Mouse (Mus musculus) splenic B cell, adult 2 months (primary cell): ENCODE measurements around the gene Spast.
"Not testable (repeated sequence)": the region's sequence is repeated elsewhere in the genome, so short reads cannot be mapped to it uniquely, and the experiment has no call there.

Experiments
- DNase-seq: peaks from one replicate; pipeline ENCODE4 v3.0.0-alpha.2; 2011; ENCODE audit warnings: low read depth, low spot score
- H3K27me3 ChIP-seq: 2 replicates; pipeline ENCODE4 v1.6.1; 2012; ENCODE audit warnings: mild to moderate bottlenecking, low read length, moderate library complexity, mixed read lengths; ENCODE audit not compliant: control insufficient read depth, poor library complexity, insufficient read depth, severe bottlenecking
- H3K36me3 ChIP-seq: 2 replicates; pipeline ENCODE4 v1.6.1; 2012; ENCODE audit warnings: mild to moderate bottlenecking, low read length, moderate library complexity, mixed read lengths; ENCODE audit not compliant: control insufficient read depth, poor library complexity, insufficient read depth, severe bottlenecking

Gene Spast

DNA sequence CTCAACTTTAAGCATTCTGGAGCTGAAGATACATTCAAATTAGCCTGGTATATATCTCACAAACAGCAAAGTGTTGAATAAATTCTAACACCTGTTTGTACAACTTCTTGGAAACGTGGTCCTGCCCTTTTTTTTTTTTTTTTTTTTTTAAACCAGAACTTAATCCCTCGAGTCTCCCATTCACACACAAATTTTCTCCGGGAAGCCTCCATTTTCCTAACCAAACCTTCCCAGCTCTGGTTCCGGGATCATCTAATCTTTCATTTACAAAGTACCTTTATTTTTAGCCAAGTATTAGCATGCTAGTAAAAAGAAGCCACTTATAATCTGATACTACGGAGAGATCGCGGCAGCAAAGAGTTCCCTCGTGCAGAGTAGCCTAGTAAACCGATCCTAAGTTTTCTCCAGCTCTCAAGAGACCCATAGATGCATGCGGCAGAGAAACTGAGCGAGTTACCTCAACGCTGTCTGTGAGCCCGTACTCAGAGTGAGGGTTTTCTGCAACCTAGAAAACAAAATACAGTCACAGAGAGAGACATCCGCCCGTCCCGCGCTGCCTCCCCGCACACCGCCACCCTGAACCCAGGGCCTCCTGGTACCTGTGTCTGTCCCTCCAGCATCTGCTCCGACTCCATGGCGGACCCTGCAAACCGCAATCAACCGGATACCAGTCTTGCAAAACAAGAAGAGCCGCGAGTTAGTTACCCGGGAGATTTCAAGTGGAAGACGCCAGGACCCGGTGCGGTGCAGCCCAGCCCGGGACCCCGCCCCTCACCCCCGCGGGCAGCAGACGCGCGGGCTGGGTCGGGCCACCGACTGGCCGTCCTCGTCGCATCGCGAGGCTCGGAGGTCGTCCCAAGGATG lies 23.1 kb upstream of the Spast start:
- DNase-seq, result no peak

GRCm38 (mm10) chr17:74316309-74316863 lies 22.4 kb upstream of the Spast start:
- DNase-seq, result peak; percentile 94
- Histone ChIP-seq H3K27me3 (no peaks in the 10 kb centered on the region), H3K36me3 (no peaks in the 10 kb centered on the region)

More for the DNA sequence above, 23.1 kb upstream of the Spast start:
- no peaks in the 10 kb centered on the region for H3K36me3 ChIP-seq
- no peaks in the 10 kb centered on the region for H3K27me3 ChIP-seq

GRCm38 (mm10) chr17:74318721-74319120 lies 20.1 kb upstream of the Spast start:
- DNase-seq, result peak; percentile 34
- Histone ChIP-seq H3K36me3 (no peaks in the 10 kb centered on the region), H3K27me3 (no peaks in the 10 kb centered on the region)

DNA sequence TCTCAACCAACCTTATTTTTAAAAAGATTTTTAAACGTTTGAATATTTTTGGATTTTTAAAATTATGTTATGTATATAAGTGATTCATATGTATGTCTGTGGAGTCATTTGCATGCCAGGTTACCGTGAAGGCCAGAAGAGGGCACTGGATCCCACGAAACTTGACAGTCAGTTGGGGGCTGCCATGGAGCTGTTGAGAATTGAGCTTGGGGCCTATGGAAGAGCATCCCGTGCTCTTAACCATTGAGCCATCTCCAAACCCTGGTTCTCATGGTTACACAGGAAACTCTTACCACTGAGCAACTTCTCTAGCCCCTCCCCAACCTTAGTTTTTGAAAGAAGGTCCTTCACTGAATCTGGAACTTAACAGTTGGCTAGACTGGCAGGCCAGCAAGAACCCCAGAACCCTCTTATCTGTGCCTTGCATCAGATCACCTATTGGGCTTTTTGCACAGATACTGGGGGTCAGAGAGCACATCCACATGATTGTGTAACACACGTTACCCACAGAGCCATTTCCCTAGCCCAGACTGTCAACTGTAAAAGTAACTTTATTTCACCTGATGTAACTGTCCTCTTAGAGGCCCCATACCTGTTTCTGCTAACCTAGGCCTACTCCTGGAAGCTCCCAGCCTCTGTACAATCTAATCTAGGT lies 16.3 kb upstream of the Spast start:
- peak; percentile 52 for DNase-seq
- H3K36me3 ChIP-seq, result no peaks in the 10 kb centered on the region
- H3K27me3 ChIP-seq, result no peaks in the 10 kb centered on the region

DNA sequence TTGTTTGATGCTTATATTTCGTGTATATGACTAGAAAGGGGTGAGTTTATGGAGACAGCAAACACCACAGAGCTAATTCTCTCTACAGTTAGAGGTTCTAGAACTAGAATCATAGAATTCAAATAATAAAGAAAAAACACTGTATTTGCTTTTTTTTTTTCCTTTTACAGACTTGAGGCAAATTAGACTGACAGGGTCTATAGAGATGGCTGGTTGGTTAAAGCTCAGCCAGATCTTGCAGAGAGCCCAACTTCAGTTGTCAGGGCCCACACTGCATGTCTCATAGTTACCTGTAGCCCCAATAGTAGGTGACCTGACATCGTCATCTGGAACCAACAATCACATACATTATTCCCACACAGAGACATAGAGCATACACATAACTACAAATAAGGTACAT lies 14.9 kb upstream of the Spast start, which contains the start of gene Dpy30:
TSS of gene Dpy30 (minus strand) at position 101 of the 400 bp plus-strand sequence.
- H3K27me3 ChIP-seq, result no peaks in the 10 kb centered on the region
- no peaks in the 10 kb centered on the region for H3K36me3 ChIP-seq
- no peak for DNase-seq

- not testable (repeated sequence) for H3K36me3 ChIP-seq, DNase-seq, H3K27me3 ChIP-seq
Measured at GRCm38 (mm10) chr17:74327195-74327594, 11.6 kb upstream of the Spast start.

GRCm38 (mm10) chr17:74328146-74328545 lies 10.6 kb upstream of the Spast start:
- not testable (repeated sequence) for H3K27me3 ChIP-seq, H3K36me3 ChIP-seq
- peak; percentile 79 for DNase-seq

- no peak for DNase-seq
- H3K36me3 ChIP-seq, result no peaks in the 10 kb centered on the region
- no peaks in the 10 kb centered on the region; the same call in 1 of the 2 replicates for H3K27me3 ChIP-seq
Measured at GRCm38 (mm10) chr17:74331049-74331676, 7.6 kb upstream of the Spast start.

DNA sequence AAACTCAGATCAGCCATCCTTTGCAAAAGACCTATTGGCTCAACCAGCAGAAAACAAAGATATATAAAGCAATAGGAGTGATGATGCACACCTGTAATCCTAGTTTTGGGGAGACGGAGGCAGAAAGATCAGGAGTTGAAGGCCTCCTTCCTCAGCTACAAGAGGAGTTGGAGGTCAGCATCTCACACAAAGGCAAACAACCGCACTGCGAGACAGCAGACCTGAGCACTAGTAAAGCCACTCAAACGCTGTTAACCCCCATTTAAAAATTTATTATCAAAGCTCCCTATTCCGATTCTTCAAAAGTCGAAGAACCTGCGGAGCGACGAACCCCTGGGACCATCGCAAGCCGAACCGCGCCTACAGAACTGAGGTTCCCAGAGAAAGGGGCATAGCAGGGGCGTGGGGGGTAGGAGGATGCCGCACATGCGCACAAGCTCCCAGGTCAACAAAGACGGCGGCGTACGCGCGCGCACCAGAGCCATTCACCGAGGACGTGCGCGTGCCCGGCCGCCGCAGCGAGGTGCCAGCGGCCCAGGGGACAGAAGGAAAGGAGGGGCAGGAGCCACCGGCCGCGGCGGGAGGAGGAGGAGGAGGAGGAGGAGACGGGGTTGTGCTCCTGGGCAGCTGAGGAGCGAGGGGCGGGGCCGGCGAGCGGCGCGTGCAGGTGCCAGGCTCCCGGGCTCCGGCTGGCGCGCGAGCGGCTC lies 409 bp upstream of the Spast start:
- Histone ChIP-seq H3K36me3 (no peaks in the 10 kb centered on the region), H3K27me3 (no peaks in the 10 kb centered on the region; the same call in 1 of the 2 replicates)
- peak; percentile 94 for DNase-seq

DNA sequence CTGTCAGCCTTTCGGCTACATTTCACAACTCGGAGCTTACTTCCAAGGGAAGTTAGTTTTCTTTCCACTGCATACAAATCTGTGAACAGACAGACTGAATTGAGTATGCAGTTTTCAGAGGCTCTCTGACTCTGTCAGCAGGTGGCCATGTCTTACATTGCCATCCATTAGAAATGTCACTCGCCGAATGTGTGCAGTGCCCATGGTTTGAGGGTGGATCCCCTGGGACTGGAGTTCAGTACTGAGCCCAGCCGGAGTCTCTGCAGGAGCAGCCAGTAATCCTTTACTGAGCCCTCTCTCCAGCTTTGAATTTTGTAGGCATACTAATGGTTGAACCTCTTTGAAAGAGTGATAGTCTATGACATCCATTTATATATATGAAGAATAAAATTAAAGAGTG lies 2.4 kb downstream of the Spast start:
- DNase-seq, result no peak
- no peaks in the 10 kb centered on the region for H3K27me3 ChIP-seq

DNA sequence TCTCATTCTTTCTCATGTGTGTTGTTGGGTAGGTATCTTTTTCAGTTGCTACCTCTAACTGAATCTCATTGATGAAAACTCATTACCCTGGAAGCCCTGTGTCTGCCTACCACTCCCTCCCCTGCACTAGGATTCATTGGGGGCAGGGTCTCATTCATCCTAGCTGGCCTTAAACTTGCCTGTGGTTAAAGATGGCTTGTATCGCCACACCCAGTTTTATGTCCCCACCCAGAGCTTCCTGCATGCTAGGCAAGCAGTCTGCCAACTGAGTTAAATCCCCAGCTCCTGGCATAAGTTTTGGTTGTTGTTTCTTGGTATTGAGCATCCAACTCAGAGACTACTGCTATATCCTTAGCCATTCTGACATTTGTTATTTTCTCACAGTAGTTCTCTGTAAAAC lies 24.8 kb downstream of the Spast start:
- DNase-seq, result no peak
- no peaks in the 10 kb centered on the region for H3K27me3 ChIP-seq
- peaks cover 7% of the 10 kb centered on the region for H3K36me3 ChIP-seq

More for the DNA sequence above, 2.4 kb downstream of the Spast start:
- no peaks in the 10 kb centered on the region; the same call in 1 of the 2 replicates for H3K36me3 ChIP-seq

- H3K36me3 ChIP-seq, result peaks cover 4% of the 10 kb centered on the region
- no peaks in the 10 kb centered on the region for H3K27me3 ChIP-seq
- no peak for DNase-seq
Measured at GRCm38 (mm10) chr17:74376916-74377315, 38.1 kb downstream of the Spast start.

DNA sequence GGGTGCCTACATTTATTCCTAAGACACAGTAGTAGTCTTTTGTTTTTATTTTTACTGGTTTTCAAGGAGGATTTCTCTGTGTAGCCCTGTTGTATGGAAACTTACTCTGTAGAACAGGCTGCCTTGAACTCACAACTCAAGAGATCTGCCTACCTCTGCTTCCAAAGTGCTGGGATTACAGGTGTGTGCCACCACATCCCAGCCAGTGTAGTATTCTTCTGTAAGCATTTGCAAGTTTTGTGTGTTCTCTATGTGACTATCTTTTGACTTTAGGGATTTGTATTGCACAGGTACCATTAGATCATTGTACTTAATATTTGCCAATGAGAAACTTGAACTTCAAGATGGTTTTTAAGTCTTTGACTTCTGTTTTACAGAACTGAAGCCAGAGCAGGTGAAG lies 47.9 kb downstream of the Spast start:
- DNase-seq, result no peak
- H3K27me3 ChIP-seq, result no peaks in the 10 kb centered on the region
- H3K36me3 ChIP-seq, result peaks cover 5% of the 10 kb centered on the region

- Histone ChIP-seq H3K36me3 (peaks cover 2% of the 10 kb centered on the region), H3K27me3 (no peaks in the 10 kb centered on the region)
- DNase-seq, result peak; percentile 9
Measured at GRCm38 (mm10) chr17:74389847-74390246, 51.1 kb downstream of the Spast start.
